Mouse (Mus musculus): ENCODE measurements around the gene Rac1. TPM values are rescaled to one million over a fixed set of nuclear protein-coding genes. Genes with fewer than 3 reads are reported as not detected.

The Rac1 gene
- polyA plus RNA-seq, 1 experiment from 2014 or later: 464 TPM

GRCm38 (mm10) chr5:143497451-143497850 lies 30.4 kb downstream of the Rac1 start:
- Histone ChIP-seq H3K27me3 (ENCODE audit: control insufficient read depth, insufficient read depth, low read length) (no peaks in the 10 kb centered on the region), H3K4me1 (replicated peaks; ENCODE audit: control insufficient read depth, insufficient read depth, low read length) (no peaks in the 10 kb centered on the region), H3K9me3 (ENCODE audit: control insufficient read depth, low read length) (no peaks in the 10 kb centered on the region), H3K27ac (ENCODE audit: low read depth, low read length) (no peak overlapping the region), H3K4me2 (ENCODE audit: low read depth, low read length, severe bottlenecking) (no peak overlapping the region), H3K4me3 (ENCODE audit: low read depth, low read length) (no peak overlapping the region), H3K9ac (ENCODE audit: low read length) (no peak overlapping the region), H3K36me3 (ENCODE audit: control insufficient read depth, insufficient read depth, low read length) (no peaks in the 10 kb centered on the region; the same call in 1 of the 2 replicates)
- ATAC-seq (replicated peaks; ENCODE audit: low FRiP score) (no peak), DNase-seq (ENCODE audit: low spot score) (no peak)
- 80% methylated on average over 3 of the region's 3 CpGs for WGBS

- Histone ChIP-seq H3K4me3 (ENCODE audit: low read depth, low read length) (no peak overlapping the region), H3K4me1 (replicated peaks; ENCODE audit: control insufficient read depth, insufficient read depth, low read length) (no peaks in the 10 kb centered on the region), H3K36me3 (ENCODE audit: control insufficient read depth, insufficient read depth, low read length) (no peaks in the 10 kb centered on the region; the same call in 1 of the 2 replicates), H3K27me3 (ENCODE audit: control insufficient read depth, insufficient read depth, low read length) (no peaks in the 10 kb centered on the region), H3K27ac (ENCODE audit: low read depth, low read length) (no peak overlapping the region), H3K4me2 (ENCODE audit: low read depth, low read length, severe bottlenecking) (no peak overlapping the region), H3K9ac (ENCODE audit: low read length) (no peak overlapping the region), H3K9me3 (ENCODE audit: control insufficient read depth, low read length) (no peaks in the 10 kb centered on the region)
- DNase-seq (ENCODE audit: low spot score): no peak
- WGBS: 95% methylated on average over 6 of the region's 6 CpGs
- no peak for ATAC-seq (replicated peaks; ENCODE audit: low FRiP score)
Observed at GRCm38 (mm10) chr5:143495708-143496107, 32.1 kb downstream of the Rac1 start.

- H3K36me3 ChIP-seq (ENCODE audit: control insufficient read depth, insufficient read depth, low read length): no peaks in the 10 kb centered on the region; the same call in 1 of the 2 replicates
- ATAC-seq (replicated peaks; ENCODE audit: low FRiP score) (no peak), DNase-seq (ENCODE audit: low spot score) (no peak)
- WGBS: 91% methylated on average over 10 of the region's 10 CpGs
- no peak overlapping the region for H3K27ac ChIP-seq (ENCODE audit: low read depth, low read length)
- H3K9ac ChIP-seq (ENCODE audit: low read length): no peak overlapping the region
- H3K4me2 ChIP-seq (ENCODE audit: low read depth, low read length, severe bottlenecking): no peak overlapping the region
- no peaks in the 10 kb centered on the region for H3K27me3 ChIP-seq (ENCODE audit: control insufficient read depth, insufficient read depth, low read length)
- H3K4me1 ChIP-seq (replicated peaks; ENCODE audit: control insufficient read depth, insufficient read depth, low read length): no peaks in the 10 kb centered on the region
- no peaks in the 10 kb centered on the region for H3K9me3 ChIP-seq (ENCODE audit: control insufficient read depth, low read length)
- no peak overlapping the region for H3K4me3 ChIP-seq (ENCODE audit: low read depth, low read length)
Observed at GRCm38 (mm10) chr5:143493163-143493562, 34.7 kb downstream of the Rac1 start.

- Histone ChIP-seq H3K9me3 (ENCODE audit: control insufficient read depth, low read length) (no peaks in the 10 kb centered on the region), H3K9ac (ENCODE audit: low read length) (no peak overlapping the region), H3K4me1 (replicated peaks; ENCODE audit: control insufficient read depth, insufficient read depth, low read length) (no peaks in the 10 kb centered on the region), H3K36me3 (ENCODE audit: control insufficient read depth, insufficient read depth, low read length) (no peaks in the 10 kb centered on the region; the same call in 1 of the 2 replicates), H3K4me3 (ENCODE audit: low read depth, low read length) (no peak overlapping the region), H3K4me2 (ENCODE audit: low read depth, low read length, severe bottlenecking) (no peak overlapping the region), H3K27ac (ENCODE audit: low read depth, low read length) (no peak overlapping the region), H3K27me3 (ENCODE audit: control insufficient read depth, insufficient read depth, low read length) (no peaks in the 10 kb centered on the region)
- 90% methylated on average over 4 of the region's 4 CpGs for WGBS
- no peak for ATAC-seq (replicated peaks; ENCODE audit: low FRiP score)
- DNase-seq (ENCODE audit: low spot score): no peak
Observed at GRCm38 (mm10) chr5:143491736-143492135, 36.1 kb downstream of the Rac1 start.

- Histone ChIP-seq H3K36me3 (ENCODE audit: control insufficient read depth, insufficient read depth, low read length) (no peaks in the 10 kb centered on the region; the same call in 1 of the 2 replicates), H3K27ac (ENCODE audit: low read depth, low read length) (no peak overlapping the region), H3K4me1 (replicated peaks; ENCODE audit: control insufficient read depth, insufficient read depth, low read length) (no peaks in the 10 kb centered on the region), H3K27me3 (ENCODE audit: control insufficient read depth, insufficient read depth, low read length) (no peaks in the 10 kb centered on the region), H3K9ac (ENCODE audit: low read length) (no peak overlapping the region), H3K9me3 (ENCODE audit: control insufficient read depth, low read length) (no peaks in the 10 kb centered on the region), H3K4me2 (ENCODE audit: low read depth, low read length, severe bottlenecking) (no peak overlapping the region), H3K4me3 (ENCODE audit: low read depth, low read length) (no peak overlapping the region)
- no peak for ATAC-seq (replicated peaks; ENCODE audit: low FRiP score)
- 91% methylated on average over 14 of the region's 14 CpGs for WGBS
- DNase-seq (ENCODE audit: low spot score): no peak
Observed at GRCm38 (mm10) chr5:143489749-143490342, 38.0 kb downstream of the Rac1 start.

- ATAC-seq (replicated peaks; ENCODE audit: low FRiP score): no peak
- WGBS: 94% methylated on average over 5 of the region's 5 CpGs
- Histone ChIP-seq H3K9me3 (ENCODE audit: control insufficient read depth, low read length) (no peaks in the 10 kb centered on the region), H3K4me2 (ENCODE audit: low read depth, low read length, severe bottlenecking) (no peak overlapping the region), H3K36me3 (ENCODE audit: control insufficient read depth, insufficient read depth, low read length) (no peaks in the 10 kb centered on the region), H3K4me1 (replicated peaks; ENCODE audit: control insufficient read depth, insufficient read depth, low read length) (no peaks in the 10 kb centered on the region), H3K9ac (ENCODE audit: low read length) (no peak overlapping the region), H3K27me3 (ENCODE audit: control insufficient read depth, insufficient read depth, low read length) (no peaks in the 10 kb centered on the region), H3K4me3 (ENCODE audit: low read depth, low read length) (no peak overlapping the region), H3K27ac (ENCODE audit: low read depth, low read length) (no peak overlapping the region)
- DNase-seq (ENCODE audit: low spot score): no peak
Observed at GRCm38 (mm10) chr5:143487998-143488397, 39.8 kb downstream of the Rac1 start.

GRCm38 (mm10) chr5:143487193-143487592 lies 40.6 kb downstream of the Rac1 start:
- Histone ChIP-seq H3K9me3 (ENCODE audit: control insufficient read depth, low read length) (no peaks in the 10 kb centered on the region), H3K27ac (ENCODE audit: low read depth, low read length) (no peak overlapping the region), H3K4me2 (ENCODE audit: low read depth, low read length, severe bottlenecking) (no peak overlapping the region), H3K4me1 (replicated peaks; ENCODE audit: control insufficient read depth, insufficient read depth, low read length) (no peaks in the 10 kb centered on the region), H3K36me3 (ENCODE audit: control insufficient read depth, insufficient read depth, low read length) (no peaks in the 10 kb centered on the region), H3K4me3 (ENCODE audit: low read depth, low read length) (no peak overlapping the region), H3K9ac (ENCODE audit: low read length) (no peak overlapping the region), H3K27me3 (ENCODE audit: control insufficient read depth, insufficient read depth, low read length) (no peaks in the 10 kb centered on the region)
- WGBS: 93% methylated on average over 10 of the region's 10 CpGs
- no peak for ATAC-seq (replicated peaks; ENCODE audit: low FRiP score)
- no peak for DNase-seq (ENCODE audit: low spot score)

GRCm38 (mm10) chr5:143484955-143485354 lies 42.9 kb downstream of the Rac1 start:
- ATAC-seq (replicated peaks; ENCODE audit: low FRiP score) (no peak), DNase-seq (ENCODE audit: low spot score) (no peak)
- H3K9me3 ChIP-seq (ENCODE audit: control insufficient read depth, low read length): no peaks in the 10 kb centered on the region
- 95% methylated on average over 5 of the region's 5 CpGs for WGBS
- no peak overlapping the region for H3K27ac ChIP-seq (ENCODE audit: low read depth, low read length)
- H3K27me3 ChIP-seq (ENCODE audit: control insufficient read depth, insufficient read depth, low read length): no peaks in the 10 kb centered on the region
- H3K9ac ChIP-seq (ENCODE audit: low read length): no peak overlapping the region
- no peak overlapping the region for H3K4me3 ChIP-seq (ENCODE audit: low read depth, low read length)
- H3K4me1 ChIP-seq (replicated peaks; ENCODE audit: control insufficient read depth, insufficient read depth, low read length): no peaks in the 10 kb centered on the region
- H3K36me3 ChIP-seq (ENCODE audit: control insufficient read depth, insufficient read depth, low read length): no peaks in the 10 kb centered on the region
- no peak overlapping the region for H3K4me2 ChIP-seq (ENCODE audit: low read depth, low read length, severe bottlenecking)

- H3K4me1 ChIP-seq (replicated peaks; ENCODE audit: control insufficient read depth, insufficient read depth, low read length): no peaks in the 10 kb centered on the region
- H3K4me3 ChIP-seq (ENCODE audit: low read depth, low read length): no peak overlapping the region
- no peaks in the 10 kb centered on the region for H3K9me3 ChIP-seq (ENCODE audit: control insufficient read depth, low read length)
- peaks cover 9% of the 10 kb centered on the region; the same call in 1 of the 2 replicates for H3K36me3 ChIP-seq (ENCODE audit: control insufficient read depth, insufficient read depth, low read length)
- H3K4me2 ChIP-seq (ENCODE audit: low read depth, low read length, severe bottlenecking): no peak overlapping the region
- ATAC-seq (replicated peaks; ENCODE audit: low FRiP score) (no peak), DNase-seq (ENCODE audit: low spot score) (peak; percentile 43)
- no peaks in the 10 kb centered on the region for H3K27me3 ChIP-seq (ENCODE audit: control insufficient read depth, insufficient read depth, low read length)
- H3K9ac ChIP-seq (ENCODE audit: low read length): no peak overlapping the region
- WGBS: 90% methylated on average over 3 of the region's 3 CpGs
- H3K27ac ChIP-seq (ENCODE audit: low read depth, low read length): no peak overlapping the region
Observed at GRCm38 (mm10) chr5:143477901-143478300, 49.9 kb downstream of the Rac1 start.

Data from forebrain, embryonic 11.5 days (tissue).